Mouse (Mus musculus) regulatory T cell (primary cell): ENCODE measurements around the gene Nubp2.

Experiments used
- in situ Hi-C: fragments of 300-600 bp; cut with MboI, MseI; formaldehyde crosslinking; loops from one replicate; pipeline ENCODE4 v1.15.1; 2025; ENCODE audit warnings: high pct_unique_total_duplicates

Nubp2 gene

DNA sequence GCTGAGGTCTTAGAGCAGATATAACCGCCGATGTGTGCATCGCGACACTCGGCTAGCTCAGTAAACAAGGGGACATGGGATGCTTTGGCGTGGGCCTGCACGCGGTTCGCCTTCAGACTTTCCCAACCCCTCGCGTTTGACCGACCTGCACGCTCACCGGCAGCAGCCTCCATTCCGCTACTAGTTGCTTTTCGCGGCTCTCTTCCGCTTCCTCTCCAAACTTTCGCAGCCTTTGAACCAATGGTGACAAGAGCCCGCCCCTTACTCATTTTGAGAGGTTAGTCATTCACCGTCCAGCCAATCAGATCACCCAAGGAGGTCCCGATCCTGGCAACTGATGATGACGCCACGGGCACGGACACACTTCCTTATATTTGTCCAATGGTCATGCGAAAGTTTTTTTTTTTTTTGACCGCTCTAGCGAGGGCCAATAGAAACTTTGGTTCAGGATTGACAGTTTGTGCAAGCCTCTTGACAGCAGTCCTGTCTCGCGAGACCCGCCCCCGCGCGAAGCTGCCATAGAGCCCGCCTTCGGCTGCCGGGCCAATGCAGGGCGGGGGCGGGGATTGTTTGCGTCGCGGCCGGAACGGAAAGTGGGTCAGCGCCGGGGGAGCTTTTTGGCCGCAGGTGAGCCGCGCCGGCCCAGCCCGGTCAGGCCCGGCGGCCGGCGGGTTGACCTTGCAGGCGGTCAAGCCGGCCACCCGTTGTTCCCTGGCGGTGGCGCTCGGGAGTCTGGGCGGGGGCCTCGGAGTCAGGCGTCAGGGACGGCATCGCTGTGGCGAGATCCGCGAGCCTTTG lies at the start of gene Nubp2, which contains the start of gene Spsb3:
TSS of gene Nubp2 (minus strand) at position 216 of the 798 bp plus-strand sequence.
TSS of gene Spsb3 (plus strand) at position 510 of the 798 bp plus-strand sequence.
- in situ Hi-C loops: no loop called here

DNA sequence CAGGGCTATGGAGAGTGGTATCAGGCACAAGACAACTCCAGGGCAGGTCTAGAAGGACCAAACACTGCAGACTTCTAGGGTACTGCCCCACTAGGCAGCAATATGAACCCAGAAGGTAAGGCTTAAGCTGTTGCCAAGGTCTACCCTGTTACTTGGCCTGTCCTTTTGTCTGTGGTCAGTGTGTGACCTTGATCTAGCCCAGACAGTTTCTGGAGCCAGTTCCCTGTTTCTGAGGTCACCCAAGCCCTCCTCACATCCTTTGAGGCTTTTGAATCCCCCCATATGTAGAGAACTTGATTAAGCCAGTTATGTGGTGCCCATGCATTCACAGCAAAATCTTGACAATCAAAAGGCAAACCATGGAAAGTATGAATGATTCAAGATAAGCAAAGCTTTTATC lies 49.5 kb upstream of the Nubp2 start:
- in situ Hi-C loops: no loop called here

DNA sequence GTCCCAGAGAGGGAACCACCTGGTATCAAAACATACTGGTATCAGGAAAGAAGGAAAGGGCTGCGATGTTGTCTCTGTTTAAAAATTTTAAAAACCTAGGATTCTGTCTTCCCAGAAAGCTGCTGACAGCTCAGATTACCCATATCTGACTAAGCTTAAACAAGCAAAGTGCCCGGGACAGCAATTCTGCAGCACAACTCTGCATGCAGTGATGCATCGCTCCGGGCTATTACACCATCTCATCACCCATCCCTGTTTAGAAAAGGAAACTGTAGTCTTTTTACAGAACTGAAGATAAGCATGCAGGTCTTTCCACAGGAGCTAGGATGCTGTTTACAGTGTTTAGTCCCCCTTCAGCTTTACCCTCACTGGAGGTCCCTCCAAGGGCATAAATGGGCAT lies 48.8 kb upstream of the Nubp2 start:
- in situ Hi-C loops: no loop called here

DNA sequence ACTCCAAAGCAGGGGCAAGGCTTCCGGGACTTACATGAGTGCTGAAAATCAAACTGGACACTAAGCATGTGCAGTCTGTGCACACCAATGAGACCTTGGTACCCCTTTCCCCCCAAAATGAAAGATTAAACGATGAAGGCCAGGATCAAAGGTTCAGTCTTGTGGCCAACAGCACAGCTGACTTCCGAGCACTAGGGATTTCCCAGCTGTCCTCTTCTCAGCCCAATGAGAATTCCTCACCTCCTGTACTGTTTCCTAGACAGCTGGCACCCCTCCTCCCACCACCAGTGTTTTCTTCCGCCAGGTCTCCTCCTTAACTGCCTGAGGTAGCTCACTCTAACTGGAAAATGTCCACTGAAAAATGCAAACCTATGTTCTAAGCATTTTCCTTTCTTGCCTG lies 47.0 kb upstream of the Nubp2 start:
- in situ Hi-C loops: no loop called here

DNA sequence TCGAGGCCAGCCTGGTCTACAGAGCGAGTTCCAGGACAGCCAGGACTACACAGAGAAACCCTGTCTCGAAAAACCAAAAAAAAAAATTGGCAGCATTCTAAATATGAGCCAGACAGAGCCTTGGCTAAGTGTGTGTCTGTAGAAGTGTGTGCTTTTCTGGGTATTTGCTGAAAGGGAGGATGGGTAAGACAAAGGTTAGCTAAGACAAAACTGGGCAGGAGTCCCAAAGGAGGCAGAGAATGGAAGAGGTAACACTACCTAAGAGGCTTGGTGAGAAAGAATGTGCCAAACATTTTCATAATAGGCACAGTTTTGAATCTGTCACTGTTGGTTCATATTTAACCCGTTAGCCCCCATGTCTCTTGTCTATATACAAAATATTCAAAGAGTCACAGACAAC lies 46.3 kb upstream of the Nubp2 start:
- in situ Hi-C loops: no loop called here

DNA sequence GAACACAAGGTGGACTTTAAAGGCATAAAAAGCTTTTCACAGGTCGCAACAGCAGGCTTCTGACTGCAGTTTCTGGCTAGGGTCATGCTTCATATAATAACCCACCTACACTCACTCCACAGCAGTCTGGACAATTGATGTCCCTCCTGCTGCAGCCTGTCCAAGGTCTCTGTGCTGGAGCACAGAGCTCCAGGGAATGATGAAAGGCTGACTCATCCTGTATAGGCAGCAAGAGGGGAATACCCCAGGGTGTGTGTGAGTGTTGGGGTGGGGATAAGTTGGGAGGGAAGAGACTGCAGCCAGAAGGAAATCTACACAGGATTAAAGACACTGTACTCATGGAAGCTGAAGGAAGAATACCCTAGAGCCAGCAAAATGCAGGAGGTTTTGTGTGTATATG lies 43.4 kb upstream of the Nubp2 start:
- in situ Hi-C loops: no loop called here

DNA sequence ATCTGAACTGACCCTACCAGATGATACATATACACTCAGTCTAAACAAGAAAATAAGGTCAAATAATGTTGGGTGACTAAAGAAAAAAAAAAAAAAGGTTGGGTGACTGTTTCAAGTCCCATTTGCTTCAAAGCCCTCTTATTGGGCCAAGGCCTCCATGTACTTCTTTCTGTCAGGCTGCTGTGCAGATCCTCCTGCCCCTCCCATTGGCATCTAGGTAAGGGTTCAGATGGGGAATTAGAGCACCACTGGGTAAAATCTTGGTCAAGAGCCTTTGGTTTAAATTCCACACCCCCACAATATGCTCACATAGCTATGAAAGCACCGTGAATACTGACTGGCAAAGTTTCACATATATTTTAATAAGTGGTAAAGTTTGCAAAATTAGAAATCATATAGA lies 37.1 kb upstream of the Nubp2 start:
- in situ Hi-C loops: no loop called here

DNA sequence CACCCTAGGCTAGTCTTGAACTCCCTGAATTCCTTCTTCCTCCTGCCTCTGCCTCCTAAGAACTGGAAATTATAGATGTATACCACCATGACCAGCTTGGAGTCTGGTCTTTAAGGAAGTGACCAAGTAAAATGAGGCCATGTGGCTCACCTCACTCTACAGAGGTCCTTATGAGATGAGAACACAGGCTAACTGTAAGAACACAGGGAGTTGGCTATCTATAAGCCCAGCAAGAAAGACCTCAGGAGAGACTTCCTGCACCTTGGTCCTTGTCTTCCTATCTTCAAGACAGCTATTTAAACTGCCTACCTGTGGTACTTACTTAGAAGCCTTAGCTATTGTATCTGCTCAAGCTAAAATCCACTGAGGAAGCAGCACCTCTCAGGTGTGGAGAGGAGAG lies 27.8 kb upstream of the Nubp2 start:
- in situ Hi-C loops: no loop called here

DNA sequence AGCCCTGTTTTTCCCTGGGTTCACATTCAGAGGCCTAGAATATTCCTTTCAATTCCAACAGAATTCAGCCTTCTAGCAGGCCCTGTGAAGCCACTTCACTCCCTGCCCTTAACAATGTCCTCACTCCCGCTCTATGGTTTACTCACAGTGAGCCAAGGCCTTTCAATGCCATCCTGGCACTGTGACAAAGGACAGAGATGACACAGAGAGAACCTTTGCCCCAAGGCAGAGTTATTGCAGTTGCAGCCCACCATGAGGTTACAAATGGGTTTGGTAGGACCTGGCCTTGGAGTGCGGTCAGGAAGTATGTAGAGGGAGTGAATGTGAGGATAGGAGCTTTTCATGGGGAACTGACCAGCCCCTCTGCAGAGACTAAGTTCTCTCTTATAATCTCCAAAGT lies 21.4 kb upstream of the Nubp2 start:
- in situ Hi-C loops: no loop called here

DNA sequence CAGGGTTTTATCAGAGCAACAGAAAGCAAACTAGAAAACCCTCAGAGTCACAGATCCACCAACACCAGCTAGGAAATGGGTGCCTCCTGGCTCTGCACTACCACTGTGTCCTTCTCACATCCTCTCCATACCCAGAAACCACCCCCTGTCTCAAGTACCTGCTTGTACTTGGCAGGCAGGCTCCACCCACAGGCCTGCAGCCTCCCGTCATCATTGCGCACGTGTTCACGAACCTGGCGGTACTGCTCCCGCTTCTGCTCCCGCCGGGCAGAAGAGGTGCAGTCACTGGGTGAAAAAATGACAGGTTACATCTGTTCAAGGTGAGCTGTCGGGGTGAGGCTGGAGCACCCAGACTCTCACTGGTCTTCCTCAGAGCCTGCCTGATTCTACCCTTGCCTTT lies 17.6 kb upstream of the Nubp2 start:
- in situ Hi-C loops: no loop called here

DNA sequence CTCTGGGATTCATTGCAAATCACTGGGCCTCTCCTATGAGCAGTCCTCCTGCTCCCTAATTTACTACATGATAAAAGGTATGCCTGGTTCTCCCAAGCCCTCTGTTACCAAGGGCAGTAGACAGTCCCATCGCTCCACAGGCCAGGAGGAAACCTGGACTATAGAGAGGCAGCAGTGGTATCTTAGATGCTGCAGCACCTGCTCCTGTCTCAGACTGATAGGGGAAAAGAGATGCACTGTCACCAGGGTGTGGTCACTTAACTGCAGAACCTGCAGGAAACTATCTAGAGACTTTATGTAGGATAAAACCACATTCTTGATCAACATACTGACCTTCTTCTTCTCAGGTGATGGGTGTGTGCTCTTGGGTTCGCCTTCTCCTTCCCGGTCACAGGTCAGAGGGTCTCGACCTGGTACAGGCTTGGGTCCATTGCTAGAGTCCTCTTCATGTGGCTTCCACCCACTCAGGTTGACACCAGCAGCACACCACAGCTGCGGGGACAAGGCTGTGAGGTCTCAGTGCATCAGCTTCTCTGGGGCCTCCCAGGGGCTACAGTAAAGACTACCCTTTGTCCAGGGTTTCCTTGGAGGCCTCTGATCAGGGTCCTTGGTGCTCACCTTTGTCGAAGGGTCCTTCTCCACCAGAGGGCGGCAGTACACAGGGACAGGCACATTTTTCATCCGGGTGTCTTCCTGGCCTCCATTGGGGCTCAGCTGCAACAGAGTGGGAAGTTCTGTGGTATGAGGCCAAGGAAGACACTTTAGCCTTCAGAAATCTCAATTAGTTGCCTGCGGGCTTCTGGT lies 16.7 kb upstream of the Nubp2 start:
- in situ Hi-C loops: no loop called here

DNA sequence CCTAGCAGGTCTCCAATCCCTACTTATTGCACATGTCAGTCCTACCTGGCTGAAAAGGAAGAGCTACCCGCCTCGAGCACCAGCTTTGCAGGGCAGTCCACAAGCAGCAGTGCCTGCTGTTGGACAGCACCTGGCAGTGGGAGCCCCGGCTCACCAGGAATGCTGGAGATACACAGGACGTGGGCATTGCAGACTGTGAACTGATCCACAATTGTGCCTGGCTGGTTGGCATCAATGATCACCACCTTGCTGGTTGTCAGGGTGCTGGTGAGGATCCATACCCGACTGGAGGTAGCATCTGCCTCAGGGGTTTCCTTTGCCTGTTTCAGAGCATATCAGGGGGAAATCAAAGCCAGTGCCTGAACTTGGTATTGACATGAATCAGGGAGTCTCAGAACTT lies 16.0 kb upstream of the Nubp2 start:
- in situ Hi-C loops: no loop called here

DNA sequence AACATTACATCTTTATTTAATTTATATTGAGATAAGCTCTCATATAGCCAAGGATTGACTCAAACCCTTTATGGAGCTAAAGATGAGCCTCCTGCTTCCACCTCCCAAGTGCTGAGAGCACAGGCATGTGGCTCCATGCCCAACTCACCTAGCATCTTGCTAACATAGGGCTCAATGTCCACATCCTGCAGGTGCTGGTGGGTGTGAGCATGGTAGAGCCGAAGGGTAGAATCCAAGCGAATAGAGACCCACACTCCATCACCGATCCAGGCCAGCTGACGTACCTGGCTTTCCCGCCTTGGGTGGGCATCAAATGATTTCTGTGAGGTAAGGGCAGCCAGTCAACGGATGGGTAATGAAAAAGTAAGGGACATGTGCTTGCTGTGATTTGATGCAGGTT lies 13.9 kb upstream of the Nubp2 start:
- in situ Hi-C loops: no loop called here

DNA sequence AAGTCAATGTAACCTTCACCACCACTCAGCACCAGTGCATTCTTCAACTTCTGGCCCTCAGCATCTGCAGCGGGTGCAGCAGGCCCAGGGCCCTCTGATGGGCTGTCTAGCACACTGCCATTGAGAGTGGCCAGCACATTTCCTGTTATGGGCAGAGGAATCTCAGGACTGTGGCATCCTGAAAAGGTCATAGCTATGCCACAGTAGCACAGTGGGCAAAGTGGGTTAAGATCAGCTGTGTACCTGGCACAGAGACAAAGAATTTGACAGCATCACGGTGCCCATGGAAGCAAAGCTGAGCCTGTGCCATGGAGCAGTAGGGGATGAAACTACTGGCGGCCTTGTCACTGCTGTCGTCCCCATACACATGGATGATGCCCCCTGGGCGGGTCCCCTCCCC lies 13.0 kb upstream of the Nubp2 start:
- in situ Hi-C loops: no loop called here

DNA sequence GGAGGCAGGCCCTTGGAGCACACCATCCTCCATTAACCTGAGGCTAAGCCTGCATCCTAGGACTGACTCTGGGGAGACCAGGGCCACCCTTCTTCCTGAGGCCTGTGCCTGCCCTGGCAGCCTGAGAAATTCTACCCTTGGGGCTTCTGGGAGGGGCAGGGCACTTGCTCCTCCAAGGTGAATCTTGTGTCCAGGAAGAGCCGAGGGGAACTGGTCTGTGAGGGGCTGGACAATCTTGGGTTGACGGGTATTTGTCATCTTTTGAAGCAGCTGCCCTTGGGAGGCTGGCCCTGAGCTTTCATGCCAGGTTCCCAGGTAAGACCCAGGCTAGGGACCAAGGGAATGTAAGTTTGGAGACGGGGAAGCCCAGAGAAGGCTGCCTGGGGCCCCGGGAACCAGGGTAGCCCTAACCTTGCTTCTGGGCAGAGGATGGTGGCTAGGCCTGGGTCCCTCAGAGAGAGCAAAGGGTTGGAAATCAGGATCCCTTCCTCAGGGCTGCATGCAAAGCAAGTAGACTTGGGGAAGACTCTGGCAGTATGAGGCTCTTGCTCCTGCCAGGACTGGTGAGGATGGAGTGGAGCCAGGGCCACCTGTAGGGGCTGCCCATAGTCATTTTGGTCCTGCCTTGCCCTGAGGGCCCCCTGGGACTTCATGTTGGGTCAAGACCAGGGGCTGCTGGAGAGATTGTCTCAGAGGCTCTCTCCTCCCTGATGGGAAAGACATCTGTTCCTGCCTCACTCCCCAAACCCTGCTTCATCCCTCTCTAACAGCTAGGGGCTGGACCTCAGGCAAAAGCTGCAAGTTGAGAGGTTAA lies 12.1 kb upstream of the Nubp2 start:
- in situ Hi-C loops: no loop called here

DNA sequence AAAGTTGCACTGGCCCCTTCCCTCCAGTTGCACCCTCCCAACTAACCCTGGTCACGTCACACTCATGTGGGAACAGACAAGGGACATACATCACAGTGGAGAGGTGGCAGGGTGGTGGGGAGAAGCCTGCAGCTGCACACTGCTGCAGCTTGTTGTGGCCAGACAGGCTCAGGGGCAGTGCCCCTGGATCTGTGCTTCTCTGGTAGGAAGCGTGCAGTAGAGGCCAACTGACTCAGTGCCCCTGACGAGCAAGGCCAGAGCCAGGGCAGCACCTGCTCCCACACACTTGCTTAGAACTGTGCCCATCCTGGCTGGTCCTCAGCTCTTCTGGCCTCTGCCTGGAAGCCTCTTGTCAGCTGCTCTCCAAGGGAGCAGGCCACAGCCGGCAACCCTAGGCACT lies 11.5 kb upstream of the Nubp2 start:
- in situ Hi-C loops: no loop called here

DNA sequence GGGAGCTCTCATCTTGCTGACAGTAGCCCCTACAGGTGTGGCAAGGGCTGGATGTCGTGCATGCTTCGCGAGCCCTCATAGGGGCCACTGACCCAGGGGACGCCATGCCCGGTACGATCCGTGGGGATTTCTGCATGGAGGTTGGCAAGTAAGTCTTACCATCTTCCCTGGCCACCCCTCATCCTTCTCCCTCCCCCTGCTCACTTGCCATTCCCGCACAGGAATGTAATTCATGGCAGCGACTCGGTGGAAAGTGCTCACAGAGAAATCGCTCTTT lies 10.8 kb upstream of the Nubp2 start:
- in situ Hi-C loops: no loop called here

DNA sequence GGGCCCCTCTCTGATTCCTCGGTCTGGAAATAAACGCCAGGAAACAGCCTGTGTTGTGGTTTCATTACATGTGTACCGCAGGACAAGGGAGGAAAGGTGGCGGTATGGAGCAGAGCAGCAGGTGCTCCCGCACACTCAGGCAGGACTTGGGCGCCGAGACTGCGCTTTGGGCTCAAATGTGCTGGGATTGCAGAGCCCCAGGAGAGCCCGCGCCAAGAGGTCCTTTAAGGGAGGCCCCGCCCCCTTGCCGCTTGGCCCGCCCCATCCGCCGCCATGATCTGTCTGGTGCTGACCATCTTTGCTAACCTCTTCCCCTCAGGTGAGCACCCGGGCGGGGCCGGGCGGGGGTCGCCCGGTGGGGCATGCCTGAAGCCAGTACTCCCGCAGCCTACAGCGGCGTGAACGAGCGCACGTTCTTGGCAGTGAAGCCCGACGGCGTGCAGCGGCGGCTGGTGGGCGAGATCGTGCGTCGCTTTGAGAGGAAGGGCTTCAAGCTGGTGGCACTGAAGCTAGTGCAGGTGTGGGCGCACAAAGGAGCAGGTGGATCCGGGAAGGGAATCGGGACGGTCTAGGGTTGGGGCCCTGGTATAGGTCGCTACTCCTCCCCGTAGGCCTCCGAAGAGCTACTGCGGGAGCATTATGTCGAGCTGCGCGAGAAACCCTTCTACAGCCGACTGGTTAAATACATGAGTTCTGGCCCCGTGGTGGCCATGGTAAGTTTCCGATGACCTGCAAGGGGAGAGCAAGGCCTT lies 10.3 kb upstream of the Nubp2 start, which contains the start of gene Nme3:
TSS of gene Nme3 (plus strand) at position 260 of the 752 bp plus-strand sequence.
- in situ Hi-C loops: no loop called here

DNA sequence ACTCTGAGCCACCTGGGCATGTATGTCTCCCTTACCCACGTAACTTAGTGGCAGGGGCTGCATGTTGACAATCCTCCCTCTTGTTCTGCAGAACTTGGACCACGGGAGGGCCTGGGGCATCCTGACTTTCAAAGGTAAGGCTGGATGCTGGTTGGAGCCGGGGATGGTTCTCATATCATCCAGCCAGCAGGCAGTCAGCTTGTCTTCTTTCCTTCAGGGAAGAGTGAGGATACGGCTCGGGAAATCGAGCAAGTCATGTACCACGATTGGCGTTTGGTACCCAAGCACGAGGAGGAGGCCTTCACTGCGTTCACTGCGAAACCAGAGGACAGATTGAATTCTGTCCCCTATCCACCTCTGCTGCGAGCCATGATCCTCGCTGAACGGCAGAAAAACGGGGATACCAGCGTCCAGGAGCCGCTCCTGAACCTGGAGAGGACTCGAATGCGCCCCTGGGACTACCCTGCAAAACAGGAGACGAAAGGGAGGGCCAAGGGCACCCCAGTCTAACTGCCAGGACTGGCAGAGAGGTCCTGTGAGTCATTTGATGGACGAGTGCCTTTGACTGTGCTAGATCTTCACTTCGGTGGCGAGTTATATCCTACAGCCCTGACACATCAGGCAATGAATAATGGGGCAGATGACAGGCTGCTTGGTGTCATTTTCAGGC lies 9.6 kb upstream of the Nubp2 start:
- in situ Hi-C loops: no loop called here

DNA sequence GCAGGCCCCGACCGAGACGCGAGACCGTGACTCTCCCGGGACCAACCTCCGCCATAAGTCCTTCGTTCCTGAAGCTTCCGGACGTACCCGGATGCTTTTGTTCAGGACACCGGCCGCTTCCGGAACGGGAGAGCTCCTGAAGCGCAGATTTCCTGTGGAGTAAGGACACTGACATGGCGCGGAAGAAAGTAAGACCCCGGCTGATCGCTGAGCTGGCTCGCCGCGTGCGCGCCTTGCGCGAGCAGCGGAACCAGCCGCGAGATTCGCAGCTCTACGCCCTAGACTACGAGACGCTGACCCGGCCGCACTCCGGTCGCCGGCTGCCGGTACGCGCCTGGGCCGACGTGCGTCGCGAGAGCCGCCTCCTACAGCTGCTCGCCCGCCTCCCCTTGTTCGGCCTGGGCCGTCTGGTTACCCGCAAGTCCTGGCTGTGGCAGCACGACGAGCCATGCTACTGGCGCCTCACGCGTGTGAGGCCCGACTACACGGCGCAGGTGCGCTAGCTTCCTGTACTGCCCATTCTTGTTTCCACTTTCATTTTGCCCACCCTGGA lies 8.9 kb upstream of the Nubp2 start, which contains the start of the genes Eme2 and Mrps34:
TSS of gene Eme2 (minus strand) at position 93 of the 553 bp plus-strand sequence.
TSS of gene Mrps34 (plus strand) at position 122 of the 553 bp plus-strand sequence.
- in situ Hi-C loops: loop anchor here (5.0 kb wide), 1 partner anchor 43 kb away; the partner anchor contains the start of gene Fahd1
